Mouse (Mus musculus) induced T-regulatory cell, adult 2 months (primary cell): ENCODE results near the gene Eya4.
A peak's percentile ranks its signal among the peaks of the same experiment; 100 is the strongest.

Experiments used
- DNase-seq: peaks from one replicate; pipeline ENCODE4 v3.0.0-alpha.2; 2012; ENCODE audit warnings: low read depth

The Eya4 gene

GRCm38 (mm10) chr10:23156866-23157625, 193.5 kb downstream of the Eya4 start:
- no peak for DNase-seq

GRCm38 (mm10) chr10:23150401-23150800, 200.2 kb downstream of the Eya4 start:
- peak; percentile 11 for DNase-seq

- DNase-seq: no peak
Observed at GRCm38 (mm10) chr10:23144616-23145015, 206.0 kb downstream of the Eya4 start.

- DNase-seq: no peak
Observed at GRCm38 (mm10) chr10:23127947-23128346, 222.6 kb downstream of the Eya4 start.

- DNase-seq: no peak
Observed at GRCm38 (mm10) chr10:23127151-23127550, 223.4 kb downstream of the Eya4 start.

GRCm38 (mm10) chr10:23126529-23126928, 224.1 kb downstream of the Eya4 start:
- DNase-seq: no peak

GRCm38 (mm10) chr10:23120437-23120836, 230.1 kb downstream of the Eya4 start:
- no peak for DNase-seq

- DNase-seq: peak; percentile 32
Observed at GRCm38 (mm10) chr10:23116786-23117410, 233.7 kb downstream of the Eya4 start.

GRCm38 (mm10) chr10:23116063-23116462, 234.5 kb downstream of the Eya4 start:
- no peak for DNase-seq

- DNase-seq: no peak
Observed at GRCm38 (mm10) chr10:23115321-23115720, 235.3 kb downstream of the Eya4 start.

GRCm38 (mm10) chr10:23108122-23108521, 242.5 kb downstream of the Eya4 start:
- DNase-seq: no peak

GRCm38 (mm10) chr10:23092517-23092916, 258.1 kb downstream of the Eya4 start:
- DNase-seq: no peak

- no peak for DNase-seq
Observed at GRCm38 (mm10) chr10:23091552-23091951, 259.0 kb downstream of the Eya4 start.

- no peak for DNase-seq
Observed at GRCm38 (mm10) chr10:23090323-23090722, 260.3 kb downstream of the Eya4 start.

- no peak for DNase-seq
Observed at GRCm38 (mm10) chr10:23089271-23089670, 261.3 kb downstream of the Eya4 start.

- DNase-seq: no peak
Observed at GRCm38 (mm10) chr10:23088764-23089163, 261.8 kb downstream of the Eya4 start.

GRCm38 (mm10) chr10:23086352-23087215, 264.0 kb downstream of the Eya4 start:
- peak; percentile 20 for DNase-seq

GRCm38 (mm10) chr10:23081548-23081828, 269.1 kb downstream of the Eya4 start:
- DNase-seq: no peak

GRCm38 (mm10) chr10:23080749-23081547, 269.6 kb downstream of the Eya4 start:
- DNase-seq: peak; percentile 69

- DNase-seq: no peak
Observed at GRCm38 (mm10) chr10:23076691-23077385, 273.7 kb downstream of the Eya4 start.

- no peak for DNase-seq
Observed at GRCm38 (mm10) chr10:23073431-23073830, 277.2 kb downstream of the Eya4 start.
